Mouse (Mus musculus) frontal cortex, adult (tissue): ENCODE data around the gene Auts2.
A peak's percentile ranks its signal among the peaks of the same experiment; 100 is the strongest.

Experiments
- ATAC-seq: cut with Nextera tagmentation; 2 replicates; pipeline ENCODE4 v1.9.2; 2017; ENCODE audit warnings: mild to moderate bottlenecking, moderate library complexity, mixed read lengths; ENCODE audit not compliant: low TSS enrichment

Auts2 gene

GRCm38 (mm10) chr5:132450071-132450470, 93.1 kb downstream of the Auts2 start:
- no peak for ATAC-seq

DNA sequence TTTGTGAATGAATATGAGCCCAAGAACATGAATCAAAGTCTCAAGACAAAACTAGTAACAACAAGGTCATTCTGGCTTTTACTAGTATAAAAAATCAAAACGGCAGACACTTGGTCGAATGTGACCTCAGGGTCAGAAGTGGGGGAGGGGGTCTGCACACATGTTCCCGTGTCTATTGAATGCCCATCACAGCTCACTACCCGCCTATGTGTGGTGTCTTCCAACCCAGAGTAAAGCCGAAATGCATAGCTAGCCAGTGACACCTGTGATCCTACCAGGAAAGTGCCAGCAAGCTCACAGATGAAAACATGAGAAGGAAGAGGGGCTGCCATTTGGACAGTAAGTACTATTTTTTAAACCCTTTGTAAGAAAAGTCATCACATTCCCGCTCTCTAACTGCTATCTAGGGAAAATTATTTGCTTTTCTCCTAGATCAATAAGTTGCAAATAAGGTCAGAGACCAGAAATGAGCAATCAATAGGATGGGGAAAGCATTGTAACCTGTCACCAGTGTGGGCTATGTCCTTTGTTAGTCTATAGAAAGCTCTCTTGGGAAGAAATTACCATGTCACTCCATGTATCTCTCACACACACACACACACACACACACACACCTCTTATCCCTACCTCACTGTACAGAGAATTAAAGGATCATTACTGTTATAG, 94.6 kb downstream of the Auts2 start:
- no peak for ATAC-seq

- no peak for ATAC-seq
Observed at GRCm38 (mm10) chr5:132445213-132445954, 97.8 kb downstream of the Auts2 start.

DNA sequence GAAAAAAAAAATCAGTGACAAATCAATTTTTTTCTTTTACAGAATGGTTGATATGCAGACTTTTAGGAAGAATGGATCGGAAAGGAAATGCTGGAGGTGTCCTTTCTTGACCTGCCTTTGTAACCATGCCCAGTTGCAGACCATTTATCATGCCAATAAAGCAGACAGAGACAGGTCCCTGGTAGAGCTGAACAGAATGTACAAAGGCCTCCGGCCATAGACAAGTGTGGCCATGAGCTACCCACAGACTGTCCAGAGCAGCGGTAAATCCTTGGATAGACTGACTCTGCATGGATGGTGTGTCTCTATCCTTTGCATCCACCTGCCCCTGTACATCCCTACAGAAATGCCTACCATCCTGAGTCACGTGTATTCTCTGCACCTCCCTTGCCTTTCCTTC, 100.2 kb downstream of the Auts2 start:
- no peak for ATAC-seq

DNA sequence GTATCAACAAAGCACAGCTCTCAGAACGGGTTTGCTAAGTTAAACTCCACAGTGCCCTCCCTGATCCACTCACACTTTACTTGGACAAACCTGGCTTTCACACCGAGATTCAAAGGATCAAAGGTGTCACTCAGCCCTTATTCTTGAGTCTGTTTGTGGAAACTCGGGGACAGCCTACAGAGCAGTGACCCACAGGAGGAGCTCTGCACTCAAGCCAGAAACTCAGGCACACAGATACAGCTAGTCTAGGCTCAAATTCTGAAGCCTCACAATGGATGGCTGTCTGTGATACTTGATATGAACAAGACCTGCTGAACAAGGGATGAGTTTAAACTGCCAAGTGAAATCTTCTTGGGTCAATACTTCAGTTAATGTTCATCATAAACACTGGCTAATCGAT, 104.7 kb downstream of the Auts2 start:
- ATAC-seq, result no peak

GRCm38 (mm10) chr5:132437994-132438393, 105.2 kb downstream of the Auts2 start:
- ATAC-seq, result peak; percentile 62; the same call in 1 of the 2 replicates

GRCm38 (mm10) chr5:132437478-132437877, 105.7 kb downstream of the Auts2 start:
- no peak for ATAC-seq

GRCm38 (mm10) chr5:132436901-132437300, 106.2 kb downstream of the Auts2 start:
- no peak for ATAC-seq

- ATAC-seq, result no peak
Observed at GRCm38 (mm10) chr5:132436473-132436872, 106.7 kb downstream of the Auts2 start.

- no peak for ATAC-seq
Observed at GRCm38 (mm10) chr5:132435401-132435800, 107.7 kb downstream of the Auts2 start.

GRCm38 (mm10) chr5:132433377-132434115, 109.6 kb downstream of the Auts2 start:
- ATAC-seq, result no peak

DNA sequence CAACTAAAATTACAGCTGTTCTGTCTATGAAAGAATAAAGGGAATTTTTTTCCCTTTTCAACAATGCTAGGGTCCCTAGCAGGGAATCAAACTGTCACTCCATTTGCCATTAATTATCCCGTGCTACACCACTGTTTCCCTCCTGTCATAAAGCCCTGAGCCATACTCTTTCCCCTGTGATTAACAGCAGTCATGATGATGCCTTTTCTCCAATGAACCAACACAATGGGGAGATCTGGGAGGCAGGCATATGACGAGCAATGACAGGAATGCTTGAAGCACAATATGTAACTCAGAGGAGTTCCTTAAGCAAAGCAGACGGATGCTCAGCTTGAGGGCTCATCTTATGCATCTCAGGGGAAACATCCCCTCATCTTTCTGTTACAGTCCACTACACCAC, 113.8 kb downstream of the Auts2 start:
- no peak for ATAC-seq

- ATAC-seq, result no peak
Observed at GRCm38 (mm10) chr5:132426342-132426741, 116.8 kb downstream of the Auts2 start.

GRCm38 (mm10) chr5:132425792-132426309, 117.3 kb downstream of the Auts2 start:
- ATAC-seq, result peak; percentile 93

GRCm38 (mm10) chr5:132410338-132410852, 132.7 kb downstream of the Auts2 start:
- no peak for ATAC-seq

GRCm38 (mm10) chr5:132408892-132409575, 134.1 kb downstream of the Auts2 start:
- no peak for ATAC-seq

GRCm38 (mm10) chr5:132400556-132400955, 142.6 kb downstream of the Auts2 start:
- ATAC-seq, result no peak

- peak; percentile 91 for ATAC-seq
Observed at GRCm38 (mm10) chr5:132399486-132399885, 143.7 kb downstream of the Auts2 start.

DNA sequence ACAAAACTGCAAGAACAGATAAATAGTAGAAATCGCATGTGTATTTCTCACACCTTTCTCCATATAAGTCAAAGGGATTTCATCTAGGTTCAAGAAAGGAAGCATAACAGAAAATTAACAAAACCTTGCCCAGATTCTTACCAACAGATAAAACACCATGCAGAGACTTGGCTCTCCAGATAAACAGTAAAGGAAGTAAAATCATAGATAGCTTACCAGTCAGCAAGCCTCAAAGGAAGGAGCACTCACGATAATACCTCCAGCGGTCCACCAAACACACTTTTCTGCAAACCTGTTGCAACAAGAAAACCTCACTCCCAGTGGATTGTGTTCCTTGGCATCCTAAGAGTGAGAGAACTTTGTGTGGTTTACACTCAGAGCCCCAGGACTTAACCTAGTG, 147.2 kb downstream of the Auts2 start:
- no peak for ATAC-seq

GRCm38 (mm10) chr5:132394800-132395575, 148.2 kb downstream of the Auts2 start:
- no peak for ATAC-seq
